Mouse (Mus musculus): ENCODE measurements around the gene Cdcp2.

Cdcp2 gene

DNA sequence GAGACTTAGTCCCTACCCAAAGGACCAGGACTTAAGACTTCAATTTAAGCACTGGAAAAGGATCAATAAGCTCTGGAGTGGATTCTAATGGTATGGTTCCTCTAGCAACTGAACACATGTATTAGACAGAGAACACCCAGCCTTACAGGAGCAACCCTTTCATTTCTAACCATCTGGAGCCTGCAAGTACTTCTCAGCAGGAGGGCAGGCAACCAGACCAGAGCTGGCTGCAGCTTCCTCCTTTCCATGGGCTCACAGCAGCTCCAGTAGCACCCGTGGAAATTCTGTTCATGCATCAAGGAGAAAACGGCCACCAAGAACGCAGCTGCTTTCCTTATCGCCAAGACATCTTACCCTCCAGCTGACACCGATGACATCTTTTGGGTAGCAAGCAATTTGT, 39.0 kb downstream of the Cdcp2 start:
- peak in 1 of 2 experiments; percentile 49 for DNase-seq

DNA sequence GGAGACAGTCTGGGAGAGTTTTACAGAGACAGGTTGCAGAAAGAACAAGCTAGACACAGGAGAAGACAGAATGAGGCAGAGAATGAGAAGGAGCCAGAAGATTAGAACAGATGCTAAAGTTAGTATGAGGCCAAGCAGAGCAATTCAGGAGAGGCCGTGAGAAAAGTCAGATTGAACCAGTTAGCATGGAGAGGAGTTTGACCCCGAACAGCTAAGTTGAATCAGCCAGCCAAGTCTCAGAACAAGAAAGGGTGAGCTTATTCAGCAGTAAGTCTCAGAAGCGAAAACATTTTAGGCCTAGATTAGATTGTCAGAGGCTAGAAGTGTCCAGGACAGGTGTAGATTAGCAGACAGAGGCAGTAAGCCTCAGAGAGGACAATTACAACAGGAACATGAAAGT, 39.8 kb downstream of the Cdcp2 start:
- DNase-seq: no peak

DNA sequence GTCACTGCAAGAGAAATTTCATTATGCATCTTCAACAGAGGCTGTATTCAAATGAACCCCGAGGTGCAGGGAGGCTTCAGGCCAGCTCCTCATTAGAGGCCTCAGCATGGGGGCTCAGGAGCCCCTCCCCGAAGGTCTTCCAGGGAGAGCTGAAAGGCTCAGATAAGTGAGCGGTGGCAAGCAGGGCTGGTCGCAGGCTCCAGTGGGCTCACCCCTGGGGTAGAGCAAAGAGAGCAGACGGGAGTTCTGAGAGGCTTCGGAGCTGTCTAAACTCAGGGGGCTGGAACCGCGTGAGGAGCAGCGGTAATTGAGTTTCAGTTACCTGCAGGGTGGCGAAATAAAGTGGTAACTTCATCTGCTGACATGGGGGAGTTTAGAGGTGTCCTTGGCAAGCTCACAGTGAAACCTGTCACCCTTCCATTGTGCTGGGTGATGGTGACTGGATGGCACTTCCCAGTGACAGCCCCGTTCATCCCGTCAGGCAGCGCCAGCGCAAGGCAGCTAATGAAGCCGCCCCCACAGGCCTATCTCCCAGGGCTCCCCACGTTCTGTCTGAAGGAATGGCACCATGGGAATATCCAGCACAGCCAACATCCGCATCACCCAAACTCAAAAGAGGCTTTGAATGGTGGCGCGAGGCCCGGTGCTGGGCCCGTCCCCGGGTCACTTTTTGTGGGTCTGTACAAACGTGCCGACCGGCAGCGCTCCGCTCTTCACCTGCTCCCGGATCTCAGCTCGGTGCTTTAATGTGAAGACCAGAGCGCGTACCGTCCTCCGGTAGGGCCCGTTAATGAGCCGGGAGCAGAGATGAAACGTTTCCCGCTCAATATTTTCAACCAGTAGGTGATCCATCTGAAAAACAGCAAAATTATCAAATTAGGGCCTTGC, 42.5 kb downstream of the Cdcp2 start:
- no peak for DNase-seq

DNA sequence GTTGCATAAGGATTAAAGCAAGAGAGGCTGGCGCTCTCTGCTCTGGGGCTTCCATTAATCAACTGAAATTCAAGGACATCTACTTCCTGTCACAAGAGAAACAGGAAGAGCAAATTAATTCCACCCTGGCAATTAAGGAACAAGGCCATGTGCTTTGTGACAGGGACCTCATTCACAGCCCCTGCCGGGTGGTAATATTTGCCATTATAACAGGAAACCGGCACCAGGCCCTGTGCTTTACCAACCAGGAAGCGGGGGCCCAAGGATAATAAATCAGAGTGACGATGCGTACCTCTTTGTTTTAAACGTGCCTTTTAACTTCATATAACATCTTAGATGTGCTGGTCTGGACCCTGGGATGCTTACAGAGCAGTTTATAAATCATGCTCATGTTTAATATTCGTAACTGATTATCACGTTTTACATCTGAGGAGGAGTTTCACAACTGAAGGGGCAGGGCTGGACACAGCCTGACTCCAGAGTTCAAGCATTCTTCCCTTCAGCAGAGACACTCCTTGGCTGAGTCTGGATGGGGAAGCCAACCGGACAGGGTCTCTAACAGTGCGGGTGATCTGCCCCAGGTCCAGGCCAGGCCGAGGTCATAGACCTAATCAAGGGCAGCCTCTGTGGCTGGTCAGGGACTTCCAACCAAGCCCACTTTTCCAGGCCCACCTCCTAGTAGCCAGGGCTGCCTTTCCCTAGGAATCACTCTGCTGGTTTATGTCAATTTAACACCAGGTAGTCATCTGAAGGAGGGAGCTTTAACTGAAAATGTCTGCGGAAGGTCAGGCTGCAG, 43.3 kb downstream of the Cdcp2 start:
- no peak for DNase-seq

DNA sequence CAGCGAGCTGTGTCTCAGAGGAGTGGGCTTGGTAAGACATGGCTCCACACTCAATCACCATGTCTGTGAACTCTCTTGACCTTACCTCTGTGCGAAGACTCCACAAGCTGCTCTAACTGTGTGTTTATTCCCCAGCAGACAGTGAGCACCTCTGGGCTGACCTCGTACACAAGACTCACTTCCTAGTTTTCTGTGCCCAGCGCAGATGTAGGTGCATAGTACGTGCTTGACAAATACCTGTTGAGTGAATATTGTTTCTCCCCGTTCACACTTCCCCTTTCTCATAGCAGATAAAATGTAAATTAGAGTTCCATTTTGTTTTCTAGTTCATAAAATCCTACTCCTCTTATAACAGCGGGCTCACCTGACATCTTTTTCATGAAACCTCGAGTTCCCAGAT, 46.8 kb downstream of the Cdcp2 start:
- no peak for DNase-seq

DNA sequence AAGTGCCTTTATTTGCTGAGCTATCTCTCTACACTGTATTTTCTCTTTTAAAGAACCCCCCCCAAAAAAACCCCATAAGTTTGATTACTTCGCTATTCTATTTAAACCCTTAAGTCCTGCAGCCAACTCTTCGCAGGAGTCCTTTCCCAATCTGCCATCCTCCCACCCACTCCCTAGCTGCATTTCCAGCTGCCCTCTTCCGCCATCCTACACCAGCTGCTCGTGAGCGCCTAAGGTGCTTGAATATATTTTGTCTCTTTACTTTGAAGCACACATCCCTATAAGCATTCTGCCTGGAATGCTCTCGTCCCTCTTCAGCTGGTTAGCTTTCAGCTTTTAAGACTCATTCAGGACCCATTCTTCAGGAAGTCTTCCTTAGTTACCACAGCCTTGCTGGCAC, 54.3 kb downstream of the Cdcp2 start:
- no peak for DNase-seq

DNA sequence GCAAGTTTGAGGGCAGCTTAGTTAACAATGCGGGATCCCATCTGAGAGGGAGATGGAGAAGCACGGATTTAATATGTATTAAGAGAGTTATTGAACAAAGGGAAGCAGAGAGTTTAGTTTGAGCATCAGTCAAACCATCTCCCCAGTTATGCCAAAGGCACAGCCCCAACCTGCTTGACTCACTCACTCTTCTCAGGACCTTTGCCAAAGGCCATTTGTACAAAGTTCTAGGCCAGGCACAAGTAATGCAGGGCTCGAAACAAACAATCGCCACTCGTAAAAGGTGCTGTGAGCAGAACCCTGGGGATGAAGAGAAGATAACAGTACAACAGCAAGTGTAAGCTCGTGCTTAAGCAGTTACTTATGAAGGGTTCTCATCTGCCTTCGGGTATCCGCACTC, 55.9 kb downstream of the Cdcp2 start:
- no peak for DNase-seq

DNA sequence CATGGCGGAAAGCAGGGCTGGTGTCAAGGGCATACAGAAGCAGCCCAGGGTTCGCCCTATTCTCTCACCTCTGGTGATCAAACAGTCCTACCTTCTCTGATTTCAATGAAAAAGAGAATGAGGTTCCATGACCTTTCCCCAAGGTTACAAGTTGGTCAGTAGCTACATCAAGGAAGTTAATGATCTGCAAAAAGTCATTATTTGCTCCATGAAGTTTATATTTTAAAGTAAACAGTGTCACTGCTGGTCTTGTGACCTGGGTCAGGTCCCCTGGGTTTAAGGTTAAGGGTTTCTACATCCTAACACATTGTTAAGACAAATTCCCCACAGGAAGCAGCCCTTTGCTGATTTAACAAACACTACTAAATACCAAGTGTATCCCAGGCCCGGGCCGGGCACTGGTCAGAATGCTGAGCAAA, 60.3 kb downstream of the Cdcp2 start:
- no peak for DNase-seq

DNA sequence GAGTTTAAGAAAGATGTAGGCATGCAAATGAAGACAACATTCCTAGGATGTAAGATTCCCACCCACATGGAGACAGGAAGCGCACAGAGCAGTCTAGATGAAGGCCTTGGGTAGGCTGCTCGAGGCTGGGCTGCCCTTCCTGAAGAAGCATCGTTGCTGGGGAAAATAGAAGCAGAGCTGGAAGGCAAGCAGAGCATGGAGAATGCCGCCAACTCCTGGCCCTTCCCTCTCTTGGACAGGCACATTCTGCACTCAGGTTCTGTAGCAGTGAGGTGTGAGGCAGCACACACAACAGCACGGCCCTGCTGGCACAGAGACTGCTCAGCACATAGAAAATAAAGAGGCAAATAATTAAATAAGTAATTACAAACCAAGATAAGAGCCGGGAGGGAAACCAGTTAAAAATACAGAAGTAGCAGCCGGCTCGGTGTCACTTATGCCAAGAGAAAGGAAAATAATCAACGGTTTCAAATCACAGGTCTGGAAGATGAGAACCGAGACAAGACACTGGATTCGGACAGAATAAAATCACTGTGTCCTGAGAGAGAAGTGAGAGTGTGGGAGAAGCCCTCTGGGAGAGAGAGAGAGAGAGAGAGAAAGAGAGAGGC, 62.6 kb downstream of the Cdcp2 start:
- no peak for DNase-seq

DNA sequence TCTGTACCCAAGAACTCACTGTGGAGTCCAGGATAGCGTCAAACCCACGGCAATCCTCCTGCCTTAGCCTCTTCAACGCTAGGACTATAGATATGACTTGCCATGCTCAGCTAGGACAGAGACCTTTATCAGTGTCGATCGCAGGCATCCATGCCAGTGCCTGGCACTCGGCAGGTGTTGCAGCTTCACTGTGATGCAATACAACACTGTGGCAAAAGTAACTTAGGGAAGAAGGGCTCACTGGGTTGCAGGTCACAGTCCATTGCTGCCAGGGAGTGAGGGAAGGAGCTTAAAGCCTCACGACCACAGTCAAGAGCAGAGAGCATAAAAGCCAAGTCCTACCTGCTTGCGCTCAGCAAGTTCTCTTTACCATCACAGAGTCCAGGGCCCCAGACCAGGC, 63.5 kb downstream of the Cdcp2 start:
- DNase-seq: no peak
